Mouse (Mus musculus) cerebellum, adult 2 months (tissue): Measurements from ENCODE around the gene Clba1. TPM values are rescaled to one million over a fixed set of nuclear protein-coding genes. Genes with fewer than 3 reads are reported as not detected.

Source experiments
- DNase-seq, 2 experiments: peaks; one replicate each; pipeline ENCODE4 v3.0.0; 2021
- H3K27ac ChIP-seq: fragments of 200-500 bp; 2 replicates; pipeline ENCODE4 v1.5.1; 2012; ENCODE audit warnings: low read length, control low read depth, inconsistent platforms; ENCODE audit not compliant: insufficient read depth
- H3K27me3 ChIP-seq: fragments of 200-500 bp; 2 replicates; pipeline ENCODE4 v1.6.1; 2012; ENCODE audit warnings: inconsistent platforms, mild to moderate bottlenecking, low read length, moderate library complexity; ENCODE audit not compliant: control insufficient read depth, insufficient read depth
- H3K4me1 ChIP-seq: fragments of 200-500 bp; 2 replicates; pipeline ENCODE4 v1.6.1; 2011; ENCODE audit warnings: low read length; ENCODE audit not compliant: control insufficient read depth, insufficient read depth
- H3K4me3 ChIP-seq: fragments of 200-500 bp; replicated peaks from 2 replicates; pipeline ENCODE3; 2011; ENCODE audit warnings: mild to moderate bottlenecking, low read depth, low read length, control low read depth; ENCODE audit not compliant: insufficient read depth
- CTCF ChIP-seq: fragments of 200-500 bp; IDR thresholded peaks from 2 replicates; pipeline ENCODE4 v1.5.1; 2011; ENCODE audit warnings: low read depth, mild to moderate bottlenecking, control low read depth, low read length, moderate library complexity, borderline replicate concordance; ENCODE audit not compliant: insufficient read depth
- POLR2A ChIP-seq: fragments of 200-500 bp; IDR thresholded peaks from 2 replicates; pipeline ENCODE4 v1.6.1; 2011; ENCODE audit warnings: low read length, control low read depth, borderline replicate concordance; ENCODE audit not compliant: insufficient read depth
- WGBS: fragments of 180-500 bp; shearing (Covaris S2); methylation state at CpG from one replicate; pipeline ENCODE4 v1.1.7; 2018; 5-methylcytosine and 5-hydroxymethylcytosine counted together
- polyA plus RNA-seq: library from polyadenylated mRNA; depleted of rRNA; stranded (reverse); fragments of >200 nt; gene quantifications from 2 replicates; pipeline ENCODE4 v1.2.3, GENCODE M21; 2012

The Clba1 gene
- polyA plus RNA-seq, 1 experiment: 6.5 TPM

GRCm38 (mm10) chr12:112849235-112850022 is 40.7 kb downstream of the Clba1 start:
- Histone ChIP-seq H3K27ac (no peak overlapping the region), H3K4me1 (no peaks in the 10 kb centered on the region), H3K4me3 (no peak overlapping the region), H3K27me3 (no peaks in the 10 kb centered on the region)
- TF ChIP-seq POLR2A: no peak
- no peak for TF ChIP-seq CTCF
- 74% methylated on average over 11 of the region's 11 CpGs for WGBS
- DNase-seq: no peak

- WGBS: 79% methylated on average over 9 of the region's 9 CpGs
- H3K4me3 ChIP-seq: no peak overlapping the region
- H3K27me3 ChIP-seq: no peaks in the 10 kb centered on the region
- no peak overlapping the region for H3K27ac ChIP-seq
- TF ChIP-seq CTCF: no peak
- TF ChIP-seq POLR2A: no peak
- H3K4me1 ChIP-seq: no peaks in the 10 kb centered on the region
- DNase-seq: no peak
Observed at GRCm38 (mm10) chr12:112850344-112850743, 41.6 kb downstream of the Clba1 start.

DNA sequence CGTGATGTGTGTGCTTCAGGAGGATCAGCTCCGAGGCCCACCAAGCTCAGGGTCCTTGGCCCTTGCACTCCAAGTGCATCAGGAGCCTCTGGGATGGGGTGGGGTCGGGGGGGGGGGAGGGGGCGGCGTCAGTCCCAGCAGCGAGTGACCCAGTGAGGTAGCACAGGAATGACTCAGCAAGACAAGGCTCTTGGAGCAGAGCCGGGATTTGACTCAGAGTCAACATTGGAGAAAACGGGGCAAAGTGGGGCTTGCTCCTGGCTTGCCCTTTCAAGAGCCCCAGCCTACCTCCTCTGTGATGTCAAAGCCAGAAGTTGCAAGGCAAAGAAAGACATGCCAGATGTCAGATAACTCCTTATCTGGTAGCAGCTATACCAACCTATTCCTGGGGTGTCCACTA is 42.4 kb downstream of the Clba1 start:
- DNase-seq: no peak
- TF ChIP-seq CTCF: no peak
- TF ChIP-seq POLR2A: no peak
- H3K4me1 ChIP-seq: no peaks in the 10 kb centered on the region
- H3K27me3 ChIP-seq: no peaks in the 10 kb centered on the region
- WGBS: 42% methylated on average over 7 of the region's 8 CpGs
- H3K4me3 ChIP-seq: no peak overlapping the region
- no peak overlapping the region for H3K27ac ChIP-seq

DNA sequence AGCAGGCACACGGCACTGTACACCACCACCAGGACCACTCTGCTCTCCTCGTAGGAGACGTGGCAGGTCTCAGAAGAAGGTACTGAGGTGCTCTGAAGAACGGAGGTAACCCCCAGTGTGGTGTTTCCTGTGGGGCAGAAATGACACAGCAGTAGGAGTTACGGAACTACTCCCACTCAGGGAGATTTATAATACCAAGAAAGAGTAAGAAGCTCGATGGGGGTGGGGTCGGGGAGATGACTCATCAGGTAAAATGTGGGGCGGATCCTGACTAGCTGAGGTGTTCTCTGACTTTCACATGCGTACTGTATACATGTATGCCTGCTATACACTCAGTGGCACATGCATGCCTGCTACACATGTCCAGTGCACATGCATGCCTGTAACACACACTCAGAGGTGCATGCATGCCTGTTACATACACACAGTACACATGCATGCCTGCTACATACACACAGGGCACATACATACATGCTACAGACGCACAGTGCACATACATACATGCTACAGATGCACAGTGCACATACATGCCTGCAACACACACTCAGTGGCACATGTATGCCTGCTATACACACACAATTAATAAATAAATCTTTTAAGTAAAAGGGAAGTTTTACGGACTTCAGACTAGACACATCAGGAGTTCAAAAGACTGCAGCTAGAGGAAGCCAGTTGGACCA is 44.5 kb downstream of the Clba1 start:
- Histone ChIP-seq H3K27ac (no peak overlapping the region), H3K27me3 (no peaks in the 10 kb centered on the region), H3K4me1 (no peaks in the 10 kb centered on the region), H3K4me3 (no peak overlapping the region)
- no peak for DNase-seq
- 85% methylated on average over 11 of the region's 11 CpGs for WGBS
- TF ChIP-seq POLR2A (no peak), CTCF (no peak)

DNA sequence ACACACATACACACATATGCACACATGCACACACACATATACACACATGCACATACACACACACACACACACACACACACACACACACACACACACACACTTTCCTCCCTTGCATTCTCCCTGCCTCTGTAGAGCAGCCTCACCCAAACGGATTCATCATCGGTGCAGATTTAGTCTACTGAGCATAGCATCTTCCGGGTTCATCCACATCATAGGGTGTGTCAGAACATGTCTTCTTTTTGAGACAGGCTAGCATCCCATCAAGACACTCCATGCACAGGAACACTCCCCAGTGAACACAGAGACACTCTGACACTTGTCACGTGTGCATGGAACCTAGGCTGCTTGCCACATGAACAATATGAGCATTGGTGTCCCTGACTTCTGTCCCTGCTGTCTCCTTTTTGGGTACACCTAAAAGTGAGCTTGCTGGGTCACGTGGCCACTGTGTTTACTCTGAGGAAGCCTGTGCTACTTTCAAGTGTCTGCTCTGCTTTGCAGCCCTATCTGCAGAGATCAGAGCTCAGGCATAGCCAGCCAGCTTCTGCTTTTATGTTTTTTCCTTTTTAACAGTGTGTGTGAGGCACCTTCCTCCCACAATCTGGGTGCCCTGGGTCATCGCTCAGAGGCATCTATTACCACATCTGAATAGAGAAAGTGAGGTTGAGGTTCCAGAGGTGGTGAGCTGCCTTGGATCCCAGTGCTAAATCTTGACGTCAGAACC is 46.0 kb downstream of the Clba1 start:
- no peak for DNase-seq
- Histone ChIP-seq H3K27me3 (no peaks in the 10 kb centered on the region), H3K27ac (no peak overlapping the region), H3K4me1 (no peaks in the 10 kb centered on the region), H3K4me3 (no peak overlapping the region)
- TF ChIP-seq POLR2A (no peak), CTCF (no peak)
- WGBS: 82% methylated on average over 7 of the region's 7 CpGs

DNA sequence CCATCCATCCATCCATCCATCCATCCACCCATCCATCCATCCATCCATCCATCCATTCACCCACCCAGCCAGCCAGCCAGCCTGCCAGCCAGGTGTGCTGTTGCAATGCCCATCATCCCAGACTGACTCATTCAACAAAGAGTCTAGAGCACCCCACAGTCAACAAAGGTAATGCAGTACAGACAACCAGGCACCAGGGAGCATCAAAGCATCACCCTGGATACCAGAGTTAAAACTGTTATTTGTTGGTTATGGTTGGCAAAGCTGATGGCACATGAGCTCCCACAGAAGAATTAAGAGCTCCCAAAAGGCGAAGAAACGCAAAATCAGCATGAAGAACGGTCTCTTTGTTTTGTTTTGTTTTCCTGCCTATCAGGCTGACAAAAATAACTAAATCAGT is 47.6 kb downstream of the Clba1 start:
- no peak overlapping the region for H3K27ac ChIP-seq
- WGBS: 89% methylated on average over 3 of the region's 3 CpGs
- DNase-seq: no peak
- no peaks in the 10 kb centered on the region for H3K27me3 ChIP-seq
- TF ChIP-seq POLR2A (no peak), CTCF (no peak)
- H3K4me3 ChIP-seq: no peak overlapping the region
- H3K4me1 ChIP-seq: no peaks in the 10 kb centered on the region

DNA sequence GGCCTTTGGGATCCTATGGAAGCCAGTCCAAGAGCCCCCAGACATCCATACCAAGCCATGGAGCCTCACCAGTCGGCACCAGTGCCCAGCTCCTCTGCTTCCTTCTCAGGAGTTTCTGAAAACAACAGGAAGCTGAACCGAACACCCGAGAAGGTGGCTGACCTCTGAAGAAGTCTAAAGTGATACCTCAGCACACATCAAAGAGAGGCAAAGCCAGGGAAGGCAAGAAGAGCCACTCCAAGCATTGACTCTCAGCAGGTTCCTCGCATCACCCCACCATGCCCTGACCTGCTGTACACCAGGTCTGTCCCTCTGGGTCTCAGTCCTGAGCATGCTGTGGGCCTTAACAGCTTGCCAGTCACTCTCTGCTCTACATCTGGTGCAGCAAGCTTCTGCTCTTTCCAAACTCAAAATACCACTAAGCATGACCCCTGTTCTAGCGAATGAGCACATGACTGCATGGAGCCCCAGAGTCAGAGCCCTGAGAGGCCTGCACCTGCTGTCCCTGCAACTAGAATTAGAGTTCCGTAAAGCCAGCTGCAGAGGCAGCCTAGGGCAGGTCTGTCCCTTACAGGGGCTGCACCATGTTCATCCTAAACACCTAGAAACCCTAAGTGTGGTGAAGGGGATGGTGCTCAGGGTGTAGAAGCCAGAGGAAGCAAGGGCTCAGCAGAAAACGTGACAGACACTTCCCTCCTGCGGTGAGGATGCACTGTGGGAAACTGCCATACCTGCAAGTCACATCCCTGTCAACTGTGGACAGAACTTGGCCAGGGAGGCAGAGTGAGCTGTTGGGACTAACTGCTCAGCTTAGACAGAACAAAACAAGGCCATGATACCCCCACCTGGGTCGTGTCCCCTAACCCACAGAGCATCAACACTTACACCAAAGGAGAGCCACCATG is 48.5 kb downstream of the Clba1 start:
- DNase-seq: no peak
- no peak overlapping the region for H3K27ac ChIP-seq
- H3K27me3 ChIP-seq: no peaks in the 10 kb centered on the region
- TF ChIP-seq POLR2A (no peak), CTCF (no peak)
- H3K4me1 ChIP-seq: no peaks in the 10 kb centered on the region
- H3K4me3 ChIP-seq: no peak overlapping the region
- WGBS: 67% methylated on average over 9 of the region's 9 CpGs
